Mouse (Mus musculus): ENCODE measurements around the gene Gga2.

The Gga2 gene

DNA sequence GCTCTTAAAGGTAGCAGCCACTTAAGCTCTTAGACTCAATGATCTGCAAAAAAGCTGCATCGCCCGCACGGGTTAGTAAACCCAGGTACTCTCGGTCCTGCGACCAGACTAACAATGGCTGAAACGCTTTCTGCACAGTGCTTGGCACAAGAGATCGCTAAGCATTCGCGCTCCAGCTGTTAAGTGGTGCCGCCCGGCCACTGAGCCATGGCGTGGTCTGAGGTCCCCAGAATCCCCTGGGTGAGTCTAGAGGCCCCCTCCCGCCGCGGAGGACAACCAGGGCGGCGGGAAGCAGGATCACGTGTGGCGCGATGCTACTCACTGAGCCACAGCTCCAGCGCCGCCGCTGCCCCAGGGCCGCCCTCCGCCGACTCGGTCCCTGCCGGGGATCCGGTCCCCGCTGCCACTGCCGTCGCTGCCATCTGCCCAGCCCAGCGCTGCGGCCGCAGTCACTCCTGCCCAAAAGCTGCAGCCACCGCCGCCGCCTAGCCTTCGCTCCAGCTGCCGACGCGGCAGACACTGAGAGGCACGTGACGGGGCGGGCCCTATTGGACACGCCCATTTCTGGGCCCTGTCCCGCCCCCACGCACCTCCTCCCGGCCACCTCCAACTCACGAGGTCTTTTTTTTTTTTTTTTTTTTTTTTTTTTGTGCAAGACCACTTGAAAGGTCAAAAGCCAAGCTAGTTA is at the start of gene Gga2:
Gene Gga2 (minus strand): TSS at position 556 of the 688 bp plus-strand sequence.
- DNase-seq, result peak; percentile 95

DNA sequence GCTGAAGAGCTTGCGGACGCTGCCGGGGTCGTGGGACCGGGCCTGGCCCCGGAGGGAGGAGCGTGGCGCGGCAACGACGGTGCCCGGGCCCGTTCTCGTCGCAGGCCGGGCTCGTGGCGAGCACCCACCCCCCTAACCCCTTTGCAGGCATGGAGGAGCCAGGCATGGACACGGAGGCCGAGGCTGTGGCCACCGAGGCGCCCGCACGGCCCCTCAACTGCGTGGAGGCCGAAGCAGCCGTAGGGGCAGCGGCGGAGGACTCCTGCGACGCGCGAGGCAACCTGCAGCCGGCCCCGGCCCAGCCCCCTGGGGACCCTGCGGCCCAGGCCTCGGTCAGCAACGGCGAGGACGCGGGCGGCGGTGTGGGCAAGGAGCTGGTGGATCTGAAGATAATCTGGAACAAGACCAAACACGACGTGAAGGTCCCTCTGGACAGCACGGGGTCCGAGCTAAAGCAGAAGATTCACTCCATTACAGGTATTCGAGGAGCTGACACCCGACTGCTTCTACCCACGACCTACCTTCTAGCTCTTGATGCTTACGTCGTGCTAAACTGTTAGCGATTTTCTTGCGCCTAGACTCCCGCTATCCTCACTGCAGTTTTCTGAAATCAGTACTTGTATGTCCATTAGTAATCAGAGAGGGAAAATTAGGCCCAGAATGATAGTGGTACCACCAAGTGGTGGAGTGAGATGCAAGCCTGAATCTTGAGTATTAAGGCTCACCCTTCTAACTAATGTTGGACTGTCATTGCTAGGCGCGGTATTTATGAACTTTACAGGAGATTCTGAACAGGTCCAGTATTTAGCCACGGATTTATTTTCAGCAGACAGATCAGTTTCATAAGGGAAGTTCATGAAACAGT is 46.7 kb upstream of the Gga2 start:
- DNase-seq, result peak; percentile 31

DNA sequence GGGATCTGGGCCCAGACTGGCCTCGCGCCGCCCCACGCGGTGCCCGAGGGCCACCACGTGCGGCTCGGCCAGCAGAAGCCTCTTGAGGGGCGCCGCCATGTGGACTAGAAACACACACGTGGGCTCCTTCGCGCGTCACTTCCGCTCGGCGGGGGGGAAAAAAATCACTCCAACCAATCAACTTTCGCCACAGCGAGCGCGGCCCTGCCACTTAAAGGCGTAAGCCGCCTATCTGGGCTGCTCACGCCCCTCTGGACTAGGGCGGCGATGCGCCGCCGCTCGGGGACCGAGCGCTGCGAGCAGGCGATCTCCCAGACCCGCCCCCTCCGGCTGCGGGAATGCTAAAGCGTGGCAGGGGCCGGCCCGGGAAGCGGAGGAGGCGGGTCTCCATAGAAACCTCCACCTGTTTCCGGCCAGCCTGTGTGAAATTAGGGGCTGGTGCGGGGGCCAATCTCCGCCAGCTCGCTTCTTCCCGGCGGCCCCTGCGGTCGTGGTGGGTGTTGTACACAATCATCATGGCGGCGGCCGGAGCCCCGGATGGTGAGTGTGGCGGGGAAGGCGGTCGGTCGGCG is 46.0 kb upstream of the Gga2 start, which contains the start of the genes Ubfd1 and Ears2:
Gene Ubfd1 (plus strand): TSS at position 231 of the 572 bp plus-strand sequence.
Gene Ears2 (minus strand): TSS at position 319 of the 572 bp plus-strand sequence.
- DNase-seq, result peak; percentile 98

DNA sequence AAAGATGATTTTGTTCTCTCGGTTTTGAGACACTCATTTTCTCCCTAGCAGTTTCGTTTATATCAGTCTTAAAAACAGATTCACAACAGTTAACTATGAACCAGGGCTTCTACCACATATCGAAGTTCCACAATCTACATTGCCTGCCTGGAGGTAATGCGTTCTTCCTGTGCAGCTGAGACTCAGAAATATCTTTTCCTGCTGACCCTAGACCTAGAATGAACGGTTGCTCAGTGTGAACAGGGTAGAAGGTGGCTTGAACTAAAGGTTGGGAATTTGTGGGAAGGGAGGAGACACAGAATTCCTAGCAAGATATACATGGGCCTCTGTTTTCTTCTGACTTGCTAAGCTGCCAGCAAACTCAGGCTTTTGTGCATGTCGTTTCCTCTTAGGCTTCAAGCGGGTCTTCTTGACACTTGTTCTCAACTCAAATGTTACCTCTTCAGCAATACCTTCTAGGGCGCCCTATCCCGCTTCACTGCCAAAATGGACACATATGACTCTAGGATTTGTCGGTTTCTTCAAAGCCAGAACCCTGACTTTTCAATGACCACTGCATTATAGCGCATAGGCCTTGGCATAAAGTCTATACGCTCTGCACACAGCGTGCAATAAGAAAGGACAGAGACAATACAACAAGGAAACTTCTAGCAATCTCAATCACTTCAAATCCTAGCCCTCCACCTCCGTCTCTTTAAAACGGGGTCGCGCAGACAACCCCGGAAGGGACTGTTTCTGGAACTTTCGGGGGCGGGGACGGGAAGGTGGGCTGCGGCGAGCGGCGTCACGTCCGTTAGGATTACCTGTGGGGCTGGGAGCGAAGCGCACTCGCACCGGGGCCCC is 45.3 kb upstream of the Gga2 start:
- DNase-seq, result no peak

DNA sequence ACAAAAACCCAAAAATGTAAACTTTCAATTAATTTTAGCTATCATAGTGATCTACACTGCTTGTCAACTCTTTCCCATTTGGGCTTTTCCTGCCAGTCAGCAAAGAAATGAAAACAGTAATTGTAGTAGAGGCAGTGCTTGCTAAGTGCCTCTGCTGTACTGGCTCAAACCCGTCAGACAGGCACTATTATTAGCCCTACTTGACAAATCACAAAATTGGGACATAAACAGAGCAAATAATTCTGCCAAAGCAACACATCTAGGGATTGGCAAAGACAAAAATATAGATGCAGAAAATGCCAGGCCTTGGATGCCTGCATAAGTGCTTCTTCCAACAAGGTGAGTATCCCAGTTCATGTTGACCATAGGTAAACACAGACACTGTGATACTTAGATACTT is 44.6 kb upstream of the Gga2 start:
- no peak for DNase-seq

DNA sequence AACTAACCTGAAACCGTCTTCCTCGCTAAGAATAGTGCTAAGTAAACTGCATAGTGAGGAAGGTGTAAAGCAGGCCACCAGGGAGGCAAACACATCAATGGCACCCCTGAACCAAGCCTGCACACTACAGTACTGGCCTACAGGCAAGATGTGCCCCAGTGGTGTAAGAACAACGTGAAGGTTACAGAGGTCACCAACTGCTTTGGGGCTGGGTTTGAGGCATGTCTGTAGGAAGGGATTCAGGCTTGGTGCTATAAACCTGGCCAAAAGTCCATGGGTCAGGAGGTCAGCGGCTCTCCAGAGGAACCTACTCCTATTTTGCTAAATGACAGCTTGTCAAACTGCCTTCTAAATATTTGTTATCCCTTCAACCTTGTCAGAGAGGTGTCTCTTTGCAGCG is 35.6 kb upstream of the Gga2 start:
- DNase-seq, result no peak

DNA sequence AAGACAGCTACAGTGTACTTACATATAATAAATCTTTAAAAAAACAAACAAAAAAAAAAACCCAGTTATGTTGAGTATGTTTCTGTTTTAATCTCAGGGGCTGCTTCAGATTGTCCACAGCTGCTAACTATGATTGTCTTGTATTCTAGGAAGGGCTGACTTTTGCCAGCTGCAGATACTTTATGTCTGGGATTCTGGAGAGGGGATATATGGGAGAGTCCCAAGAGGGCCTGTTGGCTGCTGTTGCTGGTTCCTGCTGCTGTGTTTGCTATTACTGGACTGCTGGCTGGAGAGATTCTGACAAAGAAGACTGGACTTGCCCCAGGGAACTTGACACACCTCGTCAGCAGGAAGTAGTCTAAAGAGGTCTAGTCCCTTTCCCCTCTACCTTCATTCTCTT is 29.8 kb upstream of the Gga2 start:
- DNase-seq, result no peak

DNA sequence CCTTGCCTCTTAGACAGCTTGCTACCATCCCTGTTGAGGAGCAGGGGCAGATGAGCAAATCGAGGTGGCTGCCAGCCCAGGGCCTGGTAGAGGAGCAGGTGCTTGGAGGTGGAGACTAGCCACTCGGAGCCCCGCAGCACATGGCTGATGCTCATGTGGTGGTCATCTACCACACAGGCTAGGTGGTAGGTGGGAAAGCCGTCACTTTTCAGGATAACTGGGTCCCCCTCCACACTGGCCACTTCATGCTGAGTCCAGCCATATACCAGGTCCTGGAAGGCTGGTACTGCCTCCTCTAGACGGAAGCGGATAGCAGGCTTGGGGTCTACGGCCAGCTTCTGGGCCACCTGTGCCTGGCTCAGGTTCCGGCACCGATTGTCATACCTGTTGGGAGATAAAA is 27.2 kb upstream of the Gga2 start:
- DNase-seq, result no peak

DNA sequence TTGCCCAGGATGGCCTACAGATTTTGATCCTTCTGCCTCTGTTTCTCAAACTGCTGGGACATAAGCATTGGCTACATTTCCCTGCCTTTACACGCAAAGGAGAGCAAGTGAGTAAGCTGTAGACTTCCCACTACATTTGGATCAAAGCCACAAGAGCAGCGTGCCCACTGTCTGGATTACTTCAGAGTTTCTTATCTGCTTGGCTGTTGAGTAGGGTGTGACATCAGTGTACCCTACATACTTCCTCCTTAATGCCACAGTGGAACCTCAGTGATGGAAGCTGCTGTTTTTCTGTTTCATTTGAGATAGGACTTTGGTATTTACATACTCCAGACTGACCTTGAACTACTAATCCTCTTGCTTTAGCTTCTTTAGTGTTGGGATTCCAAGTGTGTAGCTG is 25.8 kb upstream of the Gga2 start:
- no peak for DNase-seq

DNA sequence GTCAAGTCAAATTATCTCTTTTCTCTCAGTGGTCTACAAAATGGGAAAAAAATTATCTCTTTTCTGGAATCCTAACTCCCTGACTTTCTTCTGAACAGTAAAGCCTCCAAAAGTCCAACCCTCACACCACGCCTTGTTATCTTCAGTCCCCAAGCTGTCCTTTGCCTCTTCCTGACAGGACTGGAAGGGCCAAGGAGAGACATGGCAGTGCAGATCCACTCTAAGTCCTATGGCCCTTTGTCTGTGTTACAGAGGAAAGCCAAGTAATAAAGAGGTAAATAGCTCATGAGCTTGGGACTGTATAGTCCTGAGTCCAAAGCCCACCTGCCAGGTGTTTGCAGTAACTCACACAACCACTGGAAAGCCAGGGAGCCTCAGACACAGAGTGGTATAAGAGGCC is 24.7 kb upstream of the Gga2 start:
- DNase-seq, result no peak

DNA sequence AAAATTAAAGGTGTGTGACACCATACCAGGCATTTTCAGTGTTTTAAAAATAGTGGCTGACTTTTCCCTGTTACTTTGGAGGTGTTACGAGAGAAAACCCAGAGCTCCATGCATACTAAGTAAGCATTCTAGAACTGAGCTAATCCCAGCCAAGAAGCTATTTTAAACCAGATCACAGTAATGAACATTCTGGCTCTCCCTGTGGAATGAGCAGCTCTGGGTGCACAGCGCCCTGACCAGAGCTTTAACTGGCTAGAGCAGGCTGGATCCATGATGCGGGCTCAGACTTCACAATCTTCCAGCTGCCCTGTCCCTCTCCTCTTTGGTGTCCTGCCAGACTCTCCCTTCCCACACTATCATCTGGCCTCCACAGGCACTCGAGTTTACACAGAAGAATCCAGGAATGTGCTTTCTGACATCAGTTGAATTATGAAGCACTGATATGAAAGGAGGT is 24.2 kb upstream of the Gga2 start:
- no peak for DNase-seq

DNA sequence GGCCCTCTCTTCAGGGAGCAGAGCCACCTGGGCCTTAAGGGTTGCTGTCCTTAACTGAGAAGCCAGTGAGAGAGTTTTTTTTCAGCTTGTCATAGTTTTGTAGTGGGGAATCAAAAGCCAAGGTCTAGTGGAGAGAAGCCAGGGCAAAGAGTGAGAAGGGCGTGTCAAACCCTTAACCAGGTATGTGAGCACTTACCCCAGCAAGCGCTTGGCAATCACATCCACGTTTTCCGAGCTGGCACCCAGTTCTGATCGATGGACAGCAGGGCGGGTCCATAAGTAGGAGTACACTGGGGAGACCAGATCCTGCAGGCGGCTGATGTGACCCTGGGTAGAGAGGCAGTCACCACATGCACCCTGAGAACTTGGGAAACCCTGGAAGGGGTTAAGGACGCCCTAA is 23.1 kb upstream of the Gga2 start:
- DNase-seq, result no peak

DNA sequence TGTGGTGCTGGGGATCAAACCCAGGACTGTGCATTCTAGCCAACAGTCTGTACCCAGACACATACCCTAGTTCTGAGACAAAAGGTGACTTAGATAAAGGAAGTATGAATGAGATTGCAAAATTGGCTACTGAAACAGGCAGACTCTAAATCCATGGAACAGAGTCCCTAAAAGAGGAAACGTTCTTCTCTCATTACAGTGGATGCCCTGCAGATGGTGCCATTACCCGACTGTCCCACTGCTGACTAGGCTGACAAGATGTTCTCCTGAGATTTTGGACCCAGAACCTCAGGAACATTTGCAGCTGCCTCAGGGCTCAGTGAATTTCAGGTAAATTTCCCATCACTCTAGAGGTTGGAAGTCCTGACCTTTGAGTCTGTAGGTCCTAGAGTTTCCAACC is 13.3 kb upstream of the Gga2 start:
- DNase-seq, result no peak

DNA sequence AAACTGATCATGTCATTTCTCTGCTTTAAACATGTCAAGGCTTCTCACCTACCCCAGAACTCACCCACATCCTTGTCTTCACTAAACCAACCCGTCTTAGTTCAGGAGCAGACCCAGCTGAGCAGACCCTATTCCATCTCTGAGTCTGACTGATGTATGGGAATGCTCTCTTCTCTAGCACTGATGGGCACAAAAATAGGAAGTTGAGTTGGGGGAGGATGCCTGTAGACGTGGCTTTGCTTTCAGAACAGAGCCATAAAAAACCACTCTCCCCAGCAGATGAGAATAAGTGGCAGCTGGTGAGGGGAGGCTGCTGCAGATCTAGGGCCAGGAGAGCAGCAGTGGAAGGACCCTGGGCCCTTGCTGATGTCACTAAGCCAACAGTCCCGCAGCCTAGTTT is 12.3 kb upstream of the Gga2 start:
- DNase-seq, result no peak

DNA sequence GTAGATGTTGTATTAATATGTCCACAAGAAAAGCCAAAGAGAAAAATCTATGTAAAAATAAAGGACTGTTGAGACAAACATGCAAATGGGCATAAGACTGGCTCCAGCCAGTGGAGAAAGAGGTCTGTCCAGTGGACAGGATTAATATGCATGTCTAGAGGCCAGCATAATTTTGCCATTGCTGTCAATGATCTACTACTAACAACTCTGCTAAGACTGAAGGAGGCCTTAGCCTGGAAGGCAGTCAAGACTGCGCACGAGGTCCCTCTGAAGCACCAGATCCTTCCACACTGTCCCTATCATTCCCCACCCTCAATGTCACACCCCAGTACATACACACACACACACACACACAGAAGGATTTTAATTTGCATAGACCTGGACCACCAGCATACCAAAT is 1.1 kb upstream of the Gga2 start:
- DNase-seq, result no peak

DNA sequence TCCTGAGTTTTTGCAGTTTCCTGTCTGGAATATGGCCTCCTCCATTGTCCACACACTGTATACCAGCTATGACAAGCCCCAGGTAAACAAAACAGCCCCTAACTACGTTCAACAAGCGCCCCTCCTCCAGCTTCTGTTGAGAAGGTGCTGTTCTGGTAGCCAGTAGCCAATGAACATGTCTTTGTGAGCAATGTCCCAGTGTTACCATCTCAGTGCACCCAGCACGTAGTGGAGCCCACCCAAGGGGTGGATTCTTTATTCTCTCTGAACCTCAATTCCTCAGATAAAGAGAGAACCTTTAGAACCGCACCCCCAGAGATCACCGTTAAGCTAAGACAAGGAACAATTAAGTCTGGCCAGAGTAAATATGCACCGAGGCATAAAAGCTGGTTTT is 752 bp downstream of the Gga2 start:
- DNase-seq, result peak; percentile 44

DNA sequence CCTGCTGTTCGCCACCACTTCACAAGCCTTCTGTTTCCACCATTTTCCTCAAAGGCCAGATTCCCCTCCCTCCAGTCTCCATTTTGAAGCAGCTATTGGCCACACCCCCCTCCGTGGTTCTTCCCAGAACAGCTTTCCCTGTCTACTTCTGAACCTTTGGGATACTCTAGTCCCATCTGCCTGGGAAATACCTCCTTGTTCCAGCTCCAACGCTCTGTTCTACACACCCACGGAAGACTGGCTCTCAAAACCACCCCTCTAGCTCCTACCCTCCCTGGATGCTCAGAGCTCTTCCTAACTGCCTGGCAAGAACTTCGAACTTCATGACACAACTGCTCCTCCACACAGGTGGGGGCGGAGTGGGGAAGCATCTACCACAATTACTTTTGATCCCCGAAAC is 2.0 kb downstream of the Gga2 start:
- DNase-seq, result no peak

DNA sequence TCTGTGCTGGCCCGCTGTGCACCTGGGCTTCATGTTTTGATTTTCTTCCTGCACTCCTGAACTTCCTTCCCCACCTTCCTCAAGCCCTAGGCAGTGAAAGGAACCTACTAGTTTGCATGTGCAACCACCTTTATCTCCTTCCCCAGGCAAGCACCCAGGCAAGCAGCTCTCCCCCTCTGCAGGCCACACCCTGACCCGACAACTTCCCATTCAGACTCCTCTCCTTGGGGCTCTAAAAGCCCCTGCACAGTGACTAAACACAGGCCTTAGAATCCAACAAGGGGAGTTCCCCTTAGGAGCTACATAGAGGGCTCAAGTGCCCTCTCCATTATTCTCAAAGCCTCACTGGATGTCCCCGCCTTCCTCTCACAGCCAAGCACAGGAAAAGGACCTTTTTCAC is 2.8 kb downstream of the Gga2 start:
- DNase-seq, result no peak

DNA sequence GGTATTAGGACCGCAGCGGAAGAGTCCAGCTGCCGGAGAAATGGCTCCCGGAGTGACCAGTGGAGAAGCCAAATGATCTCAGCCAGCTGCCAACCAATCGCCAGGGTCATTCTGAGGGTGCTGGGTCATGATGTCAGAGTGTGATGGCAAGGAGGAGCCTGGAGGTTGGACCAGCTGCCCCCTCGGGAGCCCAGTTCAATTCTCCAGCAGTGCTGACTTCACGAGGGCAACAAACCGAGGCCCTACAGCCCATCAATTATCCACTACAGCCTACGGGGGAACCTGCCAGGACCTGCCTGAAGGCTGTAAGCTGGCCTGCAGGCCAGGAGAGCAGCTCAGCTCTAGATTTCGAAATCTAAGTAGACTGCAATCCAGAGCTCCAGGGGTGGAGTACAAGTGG is 5.3 kb downstream of the Gga2 start:
- DNase-seq, result peak; percentile 56

DNA sequence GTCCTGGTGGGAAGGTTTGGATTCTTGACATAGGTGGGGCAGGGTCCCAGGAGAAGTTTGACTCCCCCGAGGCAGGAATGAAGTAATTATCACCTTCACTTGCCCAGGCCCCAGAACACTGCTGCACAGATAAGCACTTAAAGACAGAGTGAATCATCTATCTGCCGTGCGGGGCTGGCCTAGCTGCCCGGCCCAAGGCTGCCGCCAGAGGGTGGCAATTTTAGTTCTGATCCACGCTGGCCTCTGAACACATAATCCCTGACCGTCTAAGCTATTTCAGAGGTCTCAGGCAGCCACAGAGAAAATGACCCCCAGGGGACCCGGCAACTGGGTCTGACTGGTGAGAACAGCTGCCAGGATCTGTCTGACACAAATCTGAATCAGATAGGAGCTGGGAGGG is 5.9 kb downstream of the Gga2 start:
- peak; percentile 66 for DNase-seq

DNA sequence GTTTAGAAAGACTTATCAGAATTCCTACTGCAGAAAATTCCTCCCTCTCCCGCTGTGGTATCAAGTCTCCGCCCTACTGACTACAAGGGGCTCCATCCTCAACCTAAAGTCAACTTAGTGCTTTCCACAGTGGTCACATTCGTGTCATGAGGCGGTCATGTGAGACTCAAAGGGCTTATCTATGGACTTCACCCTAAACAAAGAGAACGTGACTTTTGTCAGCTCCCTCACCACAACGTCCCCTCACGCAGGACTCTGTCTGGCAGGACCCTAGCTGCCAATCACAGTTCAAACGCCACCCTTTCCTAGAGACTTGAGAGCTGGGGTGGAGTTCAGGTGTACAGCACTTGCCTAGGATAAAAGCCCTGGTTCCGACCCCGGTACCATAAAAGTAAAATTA is 8.1 kb downstream of the Gga2 start:
- DNase-seq, result no peak

DNA sequence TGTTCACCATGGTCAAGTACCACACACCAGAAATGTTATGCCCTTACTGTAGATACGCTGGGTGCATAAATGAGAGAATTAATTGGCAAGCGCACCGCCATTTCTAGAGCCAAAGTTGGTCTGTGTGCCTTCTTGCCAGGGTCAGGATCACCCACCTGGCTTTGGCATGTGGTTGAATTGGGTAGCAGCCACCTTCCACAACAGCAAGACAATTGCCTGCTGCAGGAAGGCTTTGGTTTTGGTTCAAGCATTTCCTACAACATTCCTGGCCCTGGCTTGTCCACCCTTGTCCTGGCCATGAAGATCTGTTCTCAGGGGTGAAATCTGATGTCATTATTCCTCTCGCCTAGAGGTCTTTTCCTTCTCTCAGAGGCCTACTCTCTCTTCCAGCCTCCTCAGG is 8.7 kb downstream of the Gga2 start:
- DNase-seq, result no peak

DNA sequence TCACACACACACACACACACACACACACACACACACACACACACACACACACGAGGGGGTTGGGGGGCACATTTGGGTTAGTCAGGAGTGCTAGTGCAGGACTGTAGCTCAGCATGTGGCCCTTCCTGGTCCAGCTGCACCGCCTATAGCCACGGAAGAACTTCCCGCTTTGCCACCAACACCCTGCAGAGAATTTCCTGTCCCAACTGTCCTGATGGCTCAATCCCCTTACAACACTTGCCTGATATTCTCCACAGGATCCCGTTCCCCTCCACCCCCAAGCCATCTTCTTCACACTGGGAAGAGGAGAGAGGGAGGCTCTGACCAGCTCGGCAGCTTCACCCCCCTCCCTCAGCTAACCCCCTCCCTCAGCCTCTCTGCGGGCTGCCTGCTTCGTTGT is 20.6 kb downstream of the Gga2 start:
- DNase-seq, result no peak
